ENCODE assay signal across 42 mouse cellular contexts in the genomic region with DNA sequence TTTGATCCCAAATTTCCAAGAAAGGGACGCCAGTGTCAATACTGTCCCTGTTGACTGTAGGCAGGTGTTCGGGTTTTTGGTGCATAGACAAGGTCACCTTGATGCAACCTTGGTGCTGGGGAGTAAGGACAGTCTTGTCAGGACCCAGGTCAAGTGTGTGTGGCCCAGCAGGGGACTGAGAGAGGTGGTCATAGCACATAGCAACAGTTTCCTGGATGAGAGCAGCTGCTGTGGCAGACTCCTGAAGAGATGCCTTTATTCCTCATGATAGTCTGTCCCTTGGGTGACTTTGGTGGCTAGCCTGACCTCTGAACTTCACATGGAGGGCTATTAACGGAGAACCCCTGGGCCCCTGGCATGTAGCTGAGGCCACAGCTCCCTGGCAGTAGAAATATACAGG. TPM values are rescaled to one million over a fixed set of nuclear protein-coding genes. Genes with fewer than 3 reads are reported as not detected.
"Had no signal": no experiment of that assay in that cellular context is flagged by ENCODE, and none has a peak within 500 bp of the region (broad histone marks: within the 10 kb centered on the region; RNA-seq: fewer than 3 reads in every experiment).

No protein-coding gene starts in this region.

- DNase-seq: heart, postnatal 10 days; heart, postnatal 14 days; heart, postnatal 4 days; kidney, adult 11 months; kidney, adult 18-20 months; kidney, adult 2 months; kidney, adult 8-10 months; kidney, adult 9 months; kidney, postnatal 10 days; kidney, postnatal 14 days; kidney, postnatal 25 days; kidney, postnatal 36 days; kidney, postnatal 4 days; layer of hippocampus, adult 9-11 months; layer of hippocampus, postnatal 36 days had no signal

- H3K27ac ChIP-seq: heart, embryonic 13.5 days; heart, embryonic 15.5 days; hindbrain, embryonic 10.5 days; hindbrain, embryonic 12.5 days; hindbrain, embryonic 13.5 days; hindbrain, embryonic 14.5 days; hindbrain, embryonic 15.5 days; hindbrain, postnatal 0 days; intestine, embryonic 15.5 days; kidney, embryonic 15.5 days; kidney, postnatal 0 days; layer of hippocampus, adult 2 months; left cerebral cortex, adult 2 months had no signal

- ATAC-seq: hindbrain, embryonic 16.5 days; hindbrain, postnatal 0 days; inflammation-experienced regulatory T-cells, adult 6 months; intestine, embryonic 15.5 days; intestine, embryonic 16.5 days; intestine, postnatal 0 days had no signal

- H3K9me3 ChIP-seq: heart, embryonic 12.5 days; heart, embryonic 13.5 days; heart, embryonic 15.5 days; hindbrain, embryonic 10.5 days; hindbrain, embryonic 12.5 days; hindbrain, embryonic 13.5 days; hindbrain, embryonic 15.5 days; intestine, embryonic 15.5 days; kidney, embryonic 15.5 days had no signal

- H3K36me3 ChIP-seq: heart, embryonic 12.5 days; heart, embryonic 13.5 days; heart, embryonic 15.5 days; hindbrain, embryonic 10.5 days; hindbrain, embryonic 12.5 days; hindbrain, embryonic 13.5 days; hindbrain, embryonic 15.5 days; intestine, embryonic 15.5 days; kidney, embryonic 15.5 days had no signal

- H3K4me3 ChIP-seq: heart, embryonic 12.5 days; heart, embryonic 13.5 days; heart, embryonic 15.5 days; hindbrain, embryonic 10.5 days; hindbrain, embryonic 12.5 days; hindbrain, embryonic 13.5 days; hindbrain, embryonic 15.5 days; intestine, embryonic 15.5 days; kidney, embryonic 15.5 days; layer of hippocampus, adult 2 months; left cerebral cortex, adult 2 months had no signal

- H3K27me3 ChIP-seq: heart, embryonic 13.5 days; heart, embryonic 15.5 days; hindbrain, embryonic 12.5 days; hindbrain, embryonic 13.5 days; hindbrain, embryonic 15.5 days; intestine, embryonic 15.5 days; kidney, embryonic 15.5 days had no signal

- H3K4me1 ChIP-seq: heart, embryonic 12.5 days; heart, embryonic 13.5 days; heart, embryonic 15.5 days; hindbrain, embryonic 10.5 days; hindbrain, embryonic 12.5 days; hindbrain, embryonic 13.5 days; hindbrain, embryonic 15.5 days; intestine, embryonic 15.5 days; kidney, embryonic 15.5 days had no signal

RNA-seq across cellular contexts. Expression of a gene that starts 45.6 kb away (rescaled TPM):
- total RNA-seq: heart, postnatal 10 days; heart, postnatal 14 days; heart, postnatal 25 days; heart, postnatal 4 days; hematopoietic stem cell, adult 5-6 weeks had no signal
- polyA plus RNA-seq: heart, embryonic 12.5 days; heart, embryonic 15.5 days; heart, embryonic 16.5 days; heart, postnatal 0 days; hindbrain, embryonic 10.5 days; hindbrain, embryonic 11.5 days; hindbrain, embryonic 12.5 days; inflammation-experienced regulatory T-cells, adult 6 months; intestine, embryonic 14.5 days; intestine, embryonic 15.5 days; intestine, embryonic 16.5 days; intestine, postnatal 0 days; kidney, adult 2 months; kidney, embryonic 14.5 days; kidney, embryonic 15.5 days; kidney, embryonic 16.5 days; kidney, postnatal 0 days; large intestine, adult 2 months had no signal
